Mouse (Mus musculus) CH12.LX (cell line): ENCODE measurements around the gene Bcas3. TPM values are rescaled to one million over a fixed set of nuclear protein-coding genes. Genes with fewer than 3 reads are reported as not detected.

Source experiments
- DNase-seq: peaks from one replicate; pipeline ENCODE4 v3.0.0-alpha.2; 2013; ENCODE audit errors: extremely low read depth
- H3K27ac ChIP-seq: 2 replicates; pipeline ENCODE4 v1.5.1; 2012; ENCODE audit warnings: low read depth, mild to moderate bottlenecking, control low read depth, moderate library complexity; ENCODE audit not compliant: insufficient read depth
- H3K27me3 ChIP-seq: replicated peaks from 2 replicates; pipeline ENCODE3; 2012; ENCODE audit warnings: inconsistent platforms
- H3K36me3 ChIP-seq, 2 experiments: replicated peaks in 1 of 2; 2 replicates each; pipeline versions ENCODE3 to v1.6.1; 2012; ENCODE audit warnings: inconsistent platforms in 1 of 2, low read length in 1 of 2, mild to moderate bottlenecking in 1 of 2, mixed read lengths in 1 of 2, moderate library complexity in 1 of 2; ENCODE audit not compliant: control insufficient read depth in 1 of 2, insufficient read depth in 1 of 2
- H3K4me1 ChIP-seq, 2 experiments: 2 replicates each; pipeline ENCODE4 v1.6.1; 2012; ENCODE audit warnings: inconsistent platforms in 1 of 2, moderate library complexity in 1 of 2; ENCODE audit not compliant: insufficient read depth in 2 of 2, control insufficient read depth in 1 of 2
- H3K4me2 ChIP-seq: 2 replicates; pipeline ENCODE4 v1.6.1; 2012; ENCODE audit warnings: low read depth, mild to moderate bottlenecking, control low read depth; ENCODE audit not compliant: poor library complexity, insufficient read depth, severe bottlenecking
- H3K4me3 ChIP-seq, 3 experiments: fragments of 150-350 bp in 1 of 3; sonication (generic) in 1 of 3; replicated peaks in 1 of 3; 2 replicates each; pipeline versions ENCODE3 to v1.5.1; 2011 to 2012; ENCODE audit warnings: low read depth in 2 of 3, low read length in 2 of 3, mild to moderate bottlenecking in 2 of 3, moderate library complexity in 2 of 3, control low read depth in 1 of 3, improper control_type of control experiment in 1 of 3, inconsistent platforms in 1 of 3, mixed read lengths in 1 of 3; ENCODE audit not compliant: poor library complexity in 1 of 3
- H3K79me2 ChIP-seq: replicated peaks from 2 replicates; pipeline ENCODE4 v1.6.1; 2012; ENCODE audit warnings: mild to moderate bottlenecking, moderate library complexity; ENCODE audit not compliant: control insufficient read depth, poor library complexity, insufficient read depth, severe bottlenecking; ENCODE audit errors: extremely low read depth
- H3K9ac ChIP-seq: 2 replicates; pipeline ENCODE4 v1.6.1; 2012; ENCODE audit warnings: low read depth, mild to moderate bottlenecking, control low read depth, moderate library complexity; ENCODE audit not compliant: insufficient read depth
- H3K9me3 ChIP-seq: replicated peaks from 2 replicates; pipeline ENCODE3; 2012; ENCODE audit warnings: low read length, inconsistent platforms, mixed read lengths
- CTCF ChIP-seq, 2 experiments: IDR thresholded peaks in 1 of 2; conservative IDR thresholded peaks in 1 of 2; 2 replicates each; pipeline ENCODE4 v1.5.1; 2011 to 2012; ENCODE audit warnings: low read depth in 2 of 2, low read length in 2 of 2, improper control_type of control experiment in 1 of 2, inconsistent platforms in 1 of 2, mild to moderate bottlenecking in 1 of 2, moderate library complexity in 1 of 2
- E2F4 ChIP-seq: IDR thresholded peaks from 2 replicates; pipeline ENCODE4 v1.6.1; 2011; ENCODE audit warnings: low read depth, low read length, improper control_type of control experiment; ENCODE audit not compliant: insufficient replicate concordance
- JUND ChIP-seq: conservative IDR thresholded peaks from 2 replicates; pipeline ENCODE4 v1.6.1; 2011; ENCODE audit warnings: low read depth, low read length, improper control_type of control experiment
- KAT2A ChIP-seq: IDR thresholded peaks from 2 replicates; pipeline ENCODE4 v1.6.1; 2012; ENCODE audit warnings: low read length, improper control_type of control experiment, inconsistent platforms; ENCODE audit not compliant: insufficient replicate concordance
- MAFK ChIP-seq: IDR thresholded peaks from 2 replicates; pipeline ENCODE4 v1.6.1; 2011; ENCODE audit warnings: low read length, improper control_type of control experiment; ENCODE audit not compliant: insufficient replicate concordance
- MEF2A ChIP-seq: IDR thresholded peaks from 2 replicates; pipeline ENCODE4 v1.6.1; 2014; ENCODE audit warnings: low read depth, mild to moderate bottlenecking, inconsistent platforms, low read length, improper control_type of control experiment, borderline replicate concordance
- MXI1 ChIP-seq: IDR thresholded peaks from 2 replicates; pipeline ENCODE4 v1.6.1; 2011; ENCODE audit warnings: mild to moderate bottlenecking, low read depth, low read length, improper control_type of control experiment
- MYC ChIP-seq: IDR thresholded peaks from 2 replicates; pipeline ENCODE4 v1.6.1; 2011; ENCODE audit warnings: low read depth, mild to moderate bottlenecking, improper control_type of control experiment, low read length
- PAX5 ChIP-seq: IDR thresholded peaks from 2 replicates; pipeline ENCODE4 v1.6.1; 2012; ENCODE audit warnings: low read length, inconsistent platforms, mixed read lengths
- POLR2A ChIP-seq: IDR thresholded peaks from 2 replicates; pipeline ENCODE4 v1.6.1; 2011; ENCODE audit warnings: low read depth, mild to moderate bottlenecking, improper control_type of control experiment, low read length
- RCOR1 ChIP-seq: conservative IDR thresholded peaks from 2 replicates; pipeline ENCODE4 v1.6.1; 2012; ENCODE audit warnings: low read depth, mild to moderate bottlenecking, inconsistent platforms, low read length, improper control_type of control experiment
- SMC3 ChIP-seq: IDR thresholded peaks from 2 replicates; pipeline ENCODE4 v1.6.1; 2011; ENCODE audit warnings: low read depth, low read length, improper control_type of control experiment
- TCF12 ChIP-seq: IDR thresholded peaks from 2 replicates; pipeline ENCODE4 v1.6.1; 2014; ENCODE audit warnings: low read depth, mild to moderate bottlenecking, inconsistent platforms, low read length, improper control_type of control experiment
- USF1 ChIP-seq: IDR thresholded peaks from 2 replicates; pipeline ENCODE4 v1.6.1; 2014; ENCODE audit warnings: low read depth, mild to moderate bottlenecking, inconsistent platforms, low read length, improper control_type of control experiment
- ZMIZ1 ChIP-seq: IDR thresholded peaks from 2 replicates; pipeline ENCODE4 v1.6.1; 2012; ENCODE audit warnings: low read depth, mild to moderate bottlenecking, inconsistent platforms, low read length, improper control_type of control experiment
- ZNF384 ChIP-seq: IDR thresholded peaks from 2 replicates; pipeline ENCODE4 v1.6.1; 2012; ENCODE audit warnings: low read depth, low read length, improper control_type of control experiment, inconsistent platforms
- dilution Hi-C: fragments of 300-500 bp; cut with MboI; formaldehyde crosslinking; loops from 2 replicates; pipeline ENCODE4 v1.14.3; 2020; ENCODE audit warnings: low sequenced_read_pairs; ENCODE audit not compliant: extremely low pct_unique_long_range_greater_than_20kb, extremely low pct_ligation_motif_present
- in situ Hi-C: fragments of 300-500 bp; cut with MboI; formaldehyde crosslinking; loops from 3 replicates; pipeline ENCODE4 v1.14.3; 2019; ENCODE audit warnings: low sequenced_read_pairs, low pct_ligation_motif_present, low pct_unique_long_range_greater_than_20kb, mixed read lengths
- polyA plus RNA-seq: library from polyadenylated mRNA; unstranded; fragments of >175 nt; gene quantifications from 2 replicates; pipeline ENCODE4 v1.2.1, GENCODE M21; 2012; ENCODE audit warnings: low read depth; ENCODE audit not compliant: insufficient read length
- total RNA-seq, 2 experiments: library from RNA; depleted of rRNA; stranded (reverse); fragments of 300-350 nt in 1 of 2; fragments of >200 nt in 1 of 2; gene quantifications; 2 replicates each; pipeline ENCODE4 v1.2.3; 2012 to 2014

Gene Bcas3
- total and polyA plus RNA-seq, 3 experiments: 8.2 to 21.3 (median 9.7) TPM

GRCm38 (mm10) chr11:85831656-85832230, 478.8 kb downstream of the Bcas3 start:
- no peaks in the 10 kb centered on the region for H3K36me3 ChIP-seq
- H3K4me1 ChIP-seq: no peaks in the 10 kb centered on the region
- no peak overlapping the region for H3K4me2 ChIP-seq
- in situ Hi-C loops (no loop called here), dilution Hi-C loops (no loop called here)
- H3K9ac ChIP-seq: no peak overlapping the region
- H3K4me3 ChIP-seq: no peak overlapping the region
- TF ChIP-seq USF1: no peak
- TF ChIP-seq, all 38 proteins: peak for 0
- Histone ChIP-seq H3K27ac (no peak overlapping the region), H3K79me2 (no peaks in the 10 kb centered on the region), H3K27me3 (peaks cover 5% of the 10 kb centered on the region), H3K9me3 (peaks cover 28% of the 10 kb centered on the region)
- DNase-seq: no peak

- Histone ChIP-seq H3K36me3 (no peaks in the 10 kb centered on the region), H3K9ac (no peak within 1 kb of the TSS), H3K79me2 (no peaks in the 10 kb centered on the region), H3K27ac (no peak within 1 kb of the TSS), H3K4me1 (no peaks in the 10 kb centered on the region), H3K9me3 (peaks cover 34% of the 10 kb centered on the region), H3K4me3 (no peak within 1 kb of the TSS), H3K4me2 (no peak within 1 kb of the TSS), H3K27me3 (peaks cover 5% of the 10 kb centered on the region)
- TF ChIP-seq POLR2A (no peak), E2F4 (no peak), KAT2A (no peak), SMC3 (no peak), ZNF384 (no peak), RCOR1 (no peak), PAX5 (no peak), CTCF (conservative IDR thresholded peaks at IDR 0.05 in 1 of 2, IDR thresholded peaks at IDR 0.05 in 1 of 2; ENCODE audit: low read depth in 2 of 2, low read length in 2 of 2) (no peak), TCF12 (no peak), MAFK (no peak), MYC (no peak), MXI1 (no peak), ZMIZ1 (no peak), MEF2A (no peak), JUND (no peak)
- dilution Hi-C loops (no loop called here), in situ Hi-C loops (no loop called here)
- DNase-seq: no peak
Observed at GRCm38 (mm10) chr11:85832231-85832924, 479.4 kb downstream of the Bcas3 start, which contains the start of gene Tbx2. Gene Tbx2, plus strand, starts transcription at chr11:85832551.
